Mouse (Mus musculus) adrenal gland, postnatal 10 days (tissue): ENCODE measurements around the gene Slc2a5. TPM values are rescaled to one million over a fixed set of nuclear protein-coding genes. Genes with fewer than 3 reads are reported as not detected.
A peak's percentile ranks its signal among the peaks of the same experiment; 100 is the strongest.

ENCODE experiments used
- DNase-seq: peaks from one replicate; pipeline ENCODE4 v3.0.0; 2021; ENCODE audit warnings: mixed read lengths
- long read RNA-seq, 2 experiments: library from polyadenylated mRNA; stranded (forward); transcript quantifications; one replicate each; pipeline ENCODE4 v2.0.0; 2021
- total RNA-seq, 2 experiments: library from RNA; stranded (reverse); gene quantifications; 2 replicates each; pipeline ENCODE4 v1.2.3; 2021

Slc2a5 gene
- total RNA-seq: under 1 TPM; 0.27 to 0.75 TPM
- long read RNA-seq, experiment 1, partial matches to known transcripts: 1 of 1 reads
- long read RNA-seq, experiment 1, other reads (novel, unspliced or antisense): 0 of 1 reads
- long read RNA-seq, experiment 2, partial matches to known transcripts: 2 of 2 reads
- long read RNA-seq, experiment 2, other reads (novel, unspliced or antisense): 0 of 2 reads

GRCm38 (mm10) chr4:150119055-150119454 lies at the start of gene Slc2a5:
TSS of gene Slc2a5 (plus strand) at chr4:150119283.
- DNase-seq: no peak

GRCm38 (mm10) chr4:150070136-150070535 lies 48.9 kb upstream of the Slc2a5 start:
- DNase-seq: no peak

- no peak for DNase-seq
These were observed 46.5 kb upstream of the Slc2a5 start for GRCm38 (mm10) chr4:150072416-150073101.

GRCm38 (mm10) chr4:150073102-150073473 lies 46.0 kb upstream of the Slc2a5 start:
- DNase-seq: peak; percentile 71

GRCm38 (mm10) chr4:150075350-150075749 lies 43.7 kb upstream of the Slc2a5 start:
- DNase-seq: no peak

- no peak for DNase-seq
These were observed 42.9 kb upstream of the Slc2a5 start for GRCm38 (mm10) chr4:150076147-150076546.

- DNase-seq: no peak
These were observed 40.4 kb upstream of the Slc2a5 start for GRCm38 (mm10) chr4:150078646-150079045.

- DNase-seq: no peak
These were observed 39.8 kb upstream of the Slc2a5 start for GRCm38 (mm10) chr4:150079244-150079643.

- no peak for DNase-seq
These were observed 38.6 kb upstream of the Slc2a5 start for GRCm38 (mm10) chr4:150080330-150080967.

- DNase-seq: no peak
These were observed 33.7 kb upstream of the Slc2a5 start for GRCm38 (mm10) chr4:150085366-150085765.

- DNase-seq: no peak
These were observed 32.3 kb upstream of the Slc2a5 start for GRCm38 (mm10) chr4:150086841-150087160.

- peak; percentile 95 for DNase-seq
These were observed 31.8 kb upstream of the Slc2a5 start, which contains the start of gene Gpr157 for GRCm38 (mm10) chr4:150087161-150087889. TSS of gene Gpr157 (plus strand) at chr4:150087365.

- no peak for DNase-seq
These were observed 31.1 kb upstream of the Slc2a5 start for GRCm38 (mm10) chr4:150087890-150088530.

- peak; percentile 26 for DNase-seq
These were observed 30.0 kb upstream of the Slc2a5 start for GRCm38 (mm10) chr4:150089121-150089520.

GRCm38 (mm10) chr4:150091887-150092582 lies 27.0 kb upstream of the Slc2a5 start:
- DNase-seq: peak; percentile 68

GRCm38 (mm10) chr4:150092583-150092902 lies 26.5 kb upstream of the Slc2a5 start:
- DNase-seq: no peak

- DNase-seq: no peak
These were observed 25.3 kb upstream of the Slc2a5 start for GRCm38 (mm10) chr4:150093560-150094462.

- DNase-seq: no peak
These were observed 24.7 kb upstream of the Slc2a5 start for GRCm38 (mm10) chr4:150094463-150094789.

GRCm38 (mm10) chr4:150096309-150096708 lies 22.8 kb upstream of the Slc2a5 start:
- DNase-seq: no peak

- no peak for DNase-seq
These were observed 21.2 kb upstream of the Slc2a5 start for GRCm38 (mm10) chr4:150097847-150098246.

GRCm38 (mm10) chr4:150098880-150099279 lies 20.2 kb upstream of the Slc2a5 start:
- peak; percentile 77 for DNase-seq
